ENCODE assay signal across 12 mouse cellular contexts in the genomic region with DNA sequence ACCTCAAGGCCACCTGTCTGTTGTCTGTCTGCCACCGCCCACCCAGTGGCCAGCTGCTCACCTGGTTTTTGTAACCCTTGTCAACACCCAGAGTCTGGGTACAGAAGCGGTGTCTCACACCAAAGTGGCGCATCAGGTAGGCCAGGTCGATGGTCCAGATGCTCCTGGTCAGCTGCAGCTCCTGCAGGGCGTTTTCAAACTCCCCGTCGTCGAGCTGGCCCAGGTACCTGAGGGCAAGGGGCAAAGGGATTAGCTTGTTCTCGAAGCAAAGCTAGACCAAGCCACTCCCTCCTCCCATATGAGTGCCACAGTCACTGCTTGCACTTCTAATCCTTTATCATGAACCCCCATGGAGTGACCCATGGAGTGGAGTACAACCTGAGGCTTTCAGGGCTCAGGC. TPM values are rescaled to one million over a fixed set of nuclear protein-coding genes. Genes with fewer than 3 reads are reported as not detected.
"Had no signal": no experiment of that assay in that cellular context is flagged by ENCODE, and none has a peak within 500 bp of the region (broad histone marks: within the 10 kb centered on the region; RNA-seq: fewer than 3 reads in every experiment).

No protein-coding gene starts in this region.

- H3K9ac ChIP-seq: liver, embryonic 12.5 days; lung, embryonic 15.5 days; midbrain, embryonic 12.5 days had no signal

- H3K4me3 ChIP-seq: left cerebral cortex, adult 2 months; limb, embryonic 10.5 days; liver, embryonic 12.5 days; lung, embryonic 15.5 days; megakaryocyte, embryonic 14.5 days; midbrain, embryonic 12.5 days had no signal

- H3K27me3 ChIP-seq: liver, embryonic 12.5 days; lung, embryonic 15.5 days; megakaryocyte, embryonic 14.5 days; midbrain, embryonic 12.5 days had no signal

- H3K9me3 ChIP-seq: limb, embryonic 10.5 days; liver, embryonic 12.5 days; lung, embryonic 15.5 days; megakaryocyte, embryonic 14.5 days; midbrain, embryonic 12.5 days had no signal

- DNase-seq: kidney, postnatal 14 days; lung, postnatal 14 days; right cerebral cortex, postnatal 14 days; thymus, adult 2 months; thymus, postnatal 36 days had no signal

- ATAC-seq: liver, embryonic 12.5 days had no signal

- H3K4me2 ChIP-seq: liver, embryonic 12.5 days; lung, embryonic 15.5 days; midbrain, embryonic 12.5 days had no signal

- H3K27ac ChIP-seq: left cerebral cortex, adult 2 months; limb, embryonic 10.5 days; liver, embryonic 12.5 days; lung, embryonic 15.5 days; macrophage; midbrain, embryonic 12.5 days had no signal

RNA-seq across cellular contexts. Expression of a gene that starts 49.1 kb away (rescaled TPM):
- polyA plus RNA-seq: macrophage had no signal

RNA-seq across cellular contexts. Expression of a gene that starts 50.3 kb away (rescaled TPM):
- polyA plus RNA-seq: macrophage had no signal
